Mouse (Mus musculus): ENCODE results near the gene Txlng. TPM values are rescaled to one million over a fixed set of nuclear protein-coding genes. Genes with fewer than 3 reads are reported as not detected.

Txlng gene
- polyA plus RNA-seq (2012; ENCODE audit: insufficient read depth, insufficient read length, missing spikeins), result 12.3 and 13.9 TPM in 2 replicates

DNA sequence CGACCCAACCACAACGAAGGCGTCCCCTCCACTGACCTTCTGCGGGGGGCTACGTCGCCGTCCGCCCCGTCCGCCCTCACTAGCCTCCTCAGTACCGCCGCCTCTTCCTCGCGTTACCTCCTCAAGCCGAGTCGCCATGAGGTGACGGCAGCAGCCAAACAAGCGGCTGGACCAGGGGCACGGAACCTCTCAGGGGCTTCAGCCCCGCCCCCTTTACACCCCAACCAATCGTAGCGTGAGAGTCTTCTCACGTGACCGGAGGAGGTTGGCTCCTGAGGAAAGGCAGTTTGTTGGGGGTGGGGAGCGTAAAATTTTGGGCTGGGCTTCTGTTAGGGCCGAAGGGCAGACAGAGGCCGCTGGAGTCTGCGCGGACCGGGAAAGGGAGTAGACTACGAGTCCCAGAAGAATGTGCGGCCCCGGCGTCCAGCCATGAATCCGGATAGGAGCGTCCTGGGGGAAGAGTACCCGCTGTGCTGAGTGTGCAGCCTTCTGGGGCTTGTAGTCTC, at the start of gene Txlng:
Gene Txlng (minus strand): TSS at position 252 of the 506 bp plus-strand sequence.
- H3K4me1 ChIP-seq (ENCODE audit: control insufficient read depth, insufficient read depth, low read length), result peaks cover 3% of the 10 kb centered on the region
- peak within 1 kb of the TSS; percentile 58 for H3K27ac ChIP-seq (ENCODE audit: insufficient read depth, low read depth, low read length)
- TF ChIP-seq POLR2A (IDR thresholded peaks at IDR 0.05; ENCODE audit: borderline replicate concordance, low read depth, low read length) (no peak), CTCF (IDR thresholded peaks at IDR 0.05; ENCODE audit: low read depth, low read length) (no peak)
- peak within 1 kb of the TSS; percentile 91 for H3K4me3 ChIP-seq (ENCODE audit: insufficient read depth, low read length)

- H3K4me1 ChIP-seq (ENCODE audit: control insufficient read depth, insufficient read depth, low read length), result no peaks in the 10 kb centered on the region
- no peak for TF ChIP-seq CTCF (IDR thresholded peaks at IDR 0.05; ENCODE audit: low read depth, low read length)
- no peak for TF ChIP-seq POLR2A (IDR thresholded peaks at IDR 0.05; ENCODE audit: borderline replicate concordance, low read depth, low read length)
- no peak overlapping the region for H3K4me3 ChIP-seq (ENCODE audit: insufficient read depth, low read length)
- no peak overlapping the region for H3K27ac ChIP-seq (ENCODE audit: insufficient read depth, low read depth, low read length)
Observed at GRCm38 (mm10) chrX:162878236-162878635, 49.0 kb upstream of the Txlng start.

DNA sequence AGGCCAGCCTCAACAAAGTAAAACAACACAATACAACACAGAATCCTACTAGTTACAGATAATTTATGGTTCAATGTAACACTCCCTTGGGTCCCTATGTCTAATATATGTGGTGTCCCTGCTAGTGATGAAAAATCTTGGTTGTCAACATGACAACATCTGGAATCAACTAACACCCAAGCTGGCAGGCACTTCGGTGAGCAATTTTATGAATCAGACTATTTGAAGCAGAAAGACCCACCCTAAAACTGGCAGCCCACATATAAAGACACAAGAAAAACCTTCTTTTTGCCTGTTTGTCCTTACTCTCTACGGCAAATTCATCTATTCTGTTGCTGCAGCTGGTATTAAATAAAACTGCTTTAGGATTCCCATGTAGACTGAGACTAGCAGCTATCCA, 44.5 kb upstream of the Txlng start:
- no peaks in the 10 kb centered on the region for H3K4me1 ChIP-seq (ENCODE audit: control insufficient read depth, insufficient read depth, low read length)
- TF ChIP-seq POLR2A (IDR thresholded peaks at IDR 0.05; ENCODE audit: borderline replicate concordance, low read depth, low read length) (no peak), CTCF (IDR thresholded peaks at IDR 0.05; ENCODE audit: low read depth, low read length) (no peak)
- H3K4me3 ChIP-seq (ENCODE audit: insufficient read depth, low read length), result no peak overlapping the region
- H3K27ac ChIP-seq (ENCODE audit: insufficient read depth, low read depth, low read length), result no peak overlapping the region

- Histone ChIP-seq H3K4me1 (ENCODE audit: control insufficient read depth, insufficient read depth, low read length) (no peaks in the 10 kb centered on the region), H3K4me3 (ENCODE audit: insufficient read depth, low read length) (no peak overlapping the region), H3K27ac (ENCODE audit: insufficient read depth, low read depth, low read length) (no peak overlapping the region)
- TF ChIP-seq CTCF (IDR thresholded peaks at IDR 0.05; ENCODE audit: low read depth, low read length) (peak; percentile 49), POLR2A (IDR thresholded peaks at IDR 0.05; ENCODE audit: borderline replicate concordance, low read depth, low read length) (no peak)
Observed at GRCm38 (mm10) chrX:162871734-162872517, 42.7 kb upstream of the Txlng start.

DNA sequence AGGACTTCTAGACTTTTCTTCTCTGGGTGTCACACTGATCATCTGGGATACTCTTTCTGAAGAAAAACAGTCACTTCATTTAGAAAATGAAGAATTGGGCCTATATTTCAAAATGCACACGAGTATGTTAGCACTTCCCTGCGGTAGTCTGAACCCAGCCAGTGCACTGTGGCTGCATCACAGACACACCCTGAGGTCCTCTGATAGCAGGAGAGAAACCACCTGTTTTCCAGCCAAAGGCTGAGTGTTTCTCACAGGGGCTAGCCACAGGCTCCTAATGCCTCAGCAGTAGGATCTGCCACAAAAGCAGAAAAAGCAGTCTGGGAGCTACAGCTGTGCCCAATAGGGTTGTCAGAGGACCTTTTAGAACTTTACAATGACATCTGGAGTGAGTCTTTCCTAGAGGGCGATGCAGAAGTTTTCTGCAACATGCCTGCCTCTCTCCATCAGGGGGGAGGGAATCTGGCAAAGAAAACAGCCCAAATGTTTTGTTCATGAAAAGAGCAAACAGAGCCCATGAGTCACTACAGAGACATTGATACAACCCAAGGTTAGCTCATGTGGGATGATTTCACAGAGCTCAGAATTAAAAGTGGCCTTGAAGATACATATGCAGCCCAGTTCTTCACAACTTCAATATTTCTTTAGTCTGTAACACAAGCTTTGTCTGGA, 39.2 kb upstream of the Txlng start:
- H3K4me3 ChIP-seq (ENCODE audit: insufficient read depth, low read length), result no peak overlapping the region
- no peaks in the 10 kb centered on the region for H3K4me1 ChIP-seq (ENCODE audit: control insufficient read depth, insufficient read depth, low read length)
- no peak overlapping the region for H3K27ac ChIP-seq (ENCODE audit: insufficient read depth, low read depth, low read length)
- TF ChIP-seq CTCF (IDR thresholded peaks at IDR 0.05; ENCODE audit: low read depth, low read length) (no peak), POLR2A (IDR thresholded peaks at IDR 0.05; ENCODE audit: borderline replicate concordance, low read depth, low read length) (no peak)

DNA sequence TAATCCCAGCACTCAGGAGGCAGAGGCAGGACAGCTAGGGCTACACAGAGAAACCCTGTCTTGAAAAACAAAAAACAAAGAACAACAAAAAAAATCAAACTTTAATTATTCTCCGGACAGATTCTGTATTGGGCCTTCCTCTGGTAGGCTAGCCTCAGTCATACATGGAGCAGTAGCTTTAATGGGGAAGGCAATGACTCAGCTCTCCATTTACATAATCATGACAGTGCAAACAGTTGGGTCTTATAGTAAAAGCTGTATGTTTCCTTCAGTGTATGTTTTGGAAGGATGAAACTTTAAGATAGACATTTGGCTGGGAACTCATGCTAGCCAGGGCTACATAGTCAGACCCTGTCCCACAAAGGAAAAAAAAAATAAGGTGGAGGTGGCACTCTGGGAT, 19.4 kb upstream of the Txlng start:
- Histone ChIP-seq H3K4me3 (ENCODE audit: insufficient read depth, low read length) (no peak overlapping the region), H3K27ac (ENCODE audit: insufficient read depth, low read depth, low read length) (no peak overlapping the region), H3K4me1 (ENCODE audit: control insufficient read depth, insufficient read depth, low read length) (no peaks in the 10 kb centered on the region)
- TF ChIP-seq CTCF (IDR thresholded peaks at IDR 0.05; ENCODE audit: low read depth, low read length) (no peak), POLR2A (IDR thresholded peaks at IDR 0.05; ENCODE audit: borderline replicate concordance, low read depth, low read length) (no peak)

DNA sequence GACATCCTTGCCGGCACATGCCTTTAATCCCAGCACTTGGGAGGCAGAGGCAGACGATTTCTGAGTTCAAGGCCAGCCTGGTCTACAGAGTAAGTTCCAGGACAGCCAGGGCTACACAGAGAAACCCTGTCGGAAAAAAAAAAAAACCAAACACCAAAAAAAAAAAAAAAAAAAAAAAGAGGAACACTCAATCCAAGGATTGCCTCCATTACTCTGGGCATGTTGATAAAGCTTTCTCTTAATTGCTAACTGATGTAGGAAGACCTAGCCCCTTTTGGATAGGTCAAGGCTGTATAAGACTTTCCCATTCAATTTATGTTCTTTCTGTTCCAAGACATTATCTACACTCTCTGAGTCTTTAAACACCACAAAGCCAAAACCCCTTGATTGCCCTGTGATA, 16.3 kb upstream of the Txlng start:
- H3K4me3 ChIP-seq (ENCODE audit: insufficient read depth, low read length), result no peak overlapping the region

GRCm38 (mm10) chrX:162844447-162845100, 15.3 kb upstream of the Txlng start:
- H3K27ac ChIP-seq (ENCODE audit: insufficient read depth, low read depth, low read length), result no peak overlapping the region
- no peaks in the 10 kb centered on the region for H3K4me1 ChIP-seq (ENCODE audit: control insufficient read depth, insufficient read depth, low read length)
- no peak for TF ChIP-seq CTCF (IDR thresholded peaks at IDR 0.05; ENCODE audit: low read depth, low read length)
- no peak for TF ChIP-seq POLR2A (IDR thresholded peaks at IDR 0.05; ENCODE audit: borderline replicate concordance, low read depth, low read length)
- H3K4me3 ChIP-seq (ENCODE audit: insufficient read depth, low read length), result no peak overlapping the region

More for the DNA sequence above, 16.3 kb upstream of the Txlng start:
- no peaks in the 10 kb centered on the region for H3K4me1 ChIP-seq (ENCODE audit: control insufficient read depth, insufficient read depth, low read length)
- TF ChIP-seq CTCF (IDR thresholded peaks at IDR 0.05; ENCODE audit: low read depth, low read length) (no peak), POLR2A (IDR thresholded peaks at IDR 0.05; ENCODE audit: borderline replicate concordance, low read depth, low read length) (no peak)
- H3K27ac ChIP-seq (ENCODE audit: insufficient read depth, low read depth, low read length), result no peak overlapping the region

- Histone ChIP-seq H3K4me1 (ENCODE audit: control insufficient read depth, insufficient read depth, low read length) (peaks cover 3% of the 10 kb centered on the region), H3K4me3 (ENCODE audit: insufficient read depth, low read length) (no peak overlapping the region), H3K27ac (ENCODE audit: insufficient read depth, low read depth, low read length) (no peak overlapping the region)
- TF ChIP-seq CTCF (IDR thresholded peaks at IDR 0.05; ENCODE audit: low read depth, low read length), result no peak
- TF ChIP-seq POLR2A (IDR thresholded peaks at IDR 0.05; ENCODE audit: borderline replicate concordance, low read depth, low read length), result no peak
Observed at GRCm38 (mm10) chrX:162832101-162832500, 2.8 kb upstream of the Txlng start.
